Mouse (Mus musculus): ENCODE measurements around the gene Cdhr4. TPM values are rescaled to one million over a fixed set of nuclear protein-coding genes. Genes with fewer than 3 reads are reported as not detected.
A peak's percentile ranks its signal among the peaks of the same experiment; 100 is the strongest.

The Cdhr4 gene
- polyA plus RNA-seq, 1 experiment from 2014 or later = 1.2 TPM

DNA sequence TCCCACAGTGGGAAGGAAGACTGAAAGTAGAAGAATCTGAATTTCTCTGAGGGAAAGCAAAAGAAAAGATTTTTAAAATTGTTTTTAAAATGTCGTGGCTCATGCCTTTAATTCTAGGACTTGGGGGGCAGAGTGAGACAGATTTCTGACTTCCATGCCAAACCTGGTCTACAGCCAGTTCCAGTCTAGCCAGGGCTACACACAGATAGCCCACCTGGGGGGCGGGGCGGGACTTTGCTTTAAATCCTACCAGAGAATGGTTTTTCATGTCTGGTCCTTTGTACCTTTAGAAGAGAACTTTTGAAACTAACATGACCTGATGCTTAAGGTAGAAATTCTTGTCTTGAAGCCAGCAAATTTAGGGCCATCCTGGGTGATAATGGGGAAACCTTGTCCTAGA, 30.9 kb downstream of the Cdhr4 start:
- ATAC-seq (ENCODE audit: low read depth) = no peak
- WGBS (ENCODE audit: insufficient replicate concordance) = 77% methylated on average over 3 of the region's 3 CpGs

DNA sequence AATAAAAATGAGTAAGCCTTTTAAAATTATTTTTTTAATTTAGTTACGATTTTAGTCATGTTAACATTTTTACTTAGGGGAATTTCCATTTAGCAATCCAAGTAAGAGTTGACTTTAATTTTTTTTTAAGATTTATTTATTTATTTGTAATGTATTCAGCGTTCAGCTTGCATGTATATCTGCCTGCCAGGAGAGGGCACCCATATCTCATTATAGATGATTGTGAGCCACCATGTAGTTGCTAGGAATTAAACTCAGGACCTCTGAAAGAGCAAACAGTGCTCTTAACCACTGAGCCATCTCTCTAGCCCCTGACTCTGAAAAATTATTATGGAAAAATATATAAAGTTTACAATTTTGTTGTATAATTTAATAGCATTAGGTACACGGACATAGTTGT, 34.3 kb downstream of the Cdhr4 start:
- Histone ChIP-seq H3K4me1 (ENCODE audit: control insufficient read depth, low read depth, low read length) (peaks cover 3% of the 10 kb centered on the region; the same call in 1 of the 2 replicates), H3K9ac (ENCODE audit: low read depth, low read length) (no peak overlapping the region), H3K4me2 (ENCODE audit: low read depth, low read length) (no peak overlapping the region), H3K4me3 (ENCODE audit: low read depth, low read length) (no peak overlapping the region), H3K9me3 (replicated peaks; ENCODE audit: control insufficient read depth, low read length) (no peaks in the 10 kb centered on the region), H3K27ac (ENCODE audit: low read length) (no peak overlapping the region), H3K27me3 (ENCODE audit: control insufficient read depth, insufficient read depth, low read depth, low read length) (no peaks in the 10 kb centered on the region), H3K36me3 (ENCODE audit: control insufficient read depth, insufficient read depth) (peaks cover 41% of the 10 kb centered on the region)
- ATAC-seq (ENCODE audit: low read depth) = no peak
- 87% methylated on average over 3 of the region's 3 CpGs for WGBS (ENCODE audit: insufficient replicate concordance)

More for the DNA sequence above, 30.9 kb downstream of the Cdhr4 start:
- peaks cover 8% of the 10 kb centered on the region for H3K4me1 ChIP-seq (ENCODE audit: control insufficient read depth, low read depth, low read length)
- H3K27ac ChIP-seq (ENCODE audit: low read length) = no peak overlapping the region
- H3K9me3 ChIP-seq (replicated peaks; ENCODE audit: control insufficient read depth, low read length) = no peaks in the 10 kb centered on the region
- no peak overlapping the region for H3K4me2 ChIP-seq (ENCODE audit: low read depth, low read length)
- H3K4me3 ChIP-seq (ENCODE audit: low read depth, low read length) = no peak overlapping the region
- peaks cover 37% of the 10 kb centered on the region for H3K36me3 ChIP-seq (ENCODE audit: control insufficient read depth, insufficient read depth)
- no peaks in the 10 kb centered on the region for H3K27me3 ChIP-seq (ENCODE audit: control insufficient read depth, insufficient read depth, low read depth, low read length)
- no peak overlapping the region for H3K9ac ChIP-seq (ENCODE audit: low read depth, low read length)

DNA sequence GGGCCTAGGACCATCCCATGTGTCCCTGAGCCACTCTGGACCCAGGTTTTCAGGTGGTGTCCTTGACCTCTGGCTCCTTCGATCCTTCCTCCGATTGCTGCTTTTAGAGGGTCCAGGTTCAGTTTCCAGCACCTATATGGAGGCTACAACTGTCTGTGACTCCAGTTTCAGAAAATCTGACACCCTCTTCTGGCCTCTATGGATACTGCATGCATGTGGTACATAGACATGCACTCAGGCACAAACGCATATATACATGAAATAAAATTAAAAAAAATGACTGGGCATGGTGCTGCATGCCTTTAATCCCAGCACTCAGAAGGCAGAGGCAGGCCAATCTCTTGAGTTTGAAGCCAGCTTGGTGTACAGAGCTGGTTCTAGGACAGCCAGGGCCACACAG, 35.6 kb downstream of the Cdhr4 start:
- no peak for ATAC-seq (ENCODE audit: low read depth)
- Histone ChIP-seq H3K9ac (ENCODE audit: low read depth, low read length) (no peak overlapping the region), H3K9me3 (replicated peaks; ENCODE audit: control insufficient read depth, low read length) (no peaks in the 10 kb centered on the region), H3K4me1 (ENCODE audit: control insufficient read depth, low read depth, low read length) (no peaks in the 10 kb centered on the region), H3K36me3 (ENCODE audit: control insufficient read depth, insufficient read depth) (peaks cover 52% of the 10 kb centered on the region), H3K27ac (ENCODE audit: low read length) (no peak overlapping the region), H3K4me3 (ENCODE audit: low read depth, low read length) (no peak overlapping the region), H3K27me3 (ENCODE audit: control insufficient read depth, insufficient read depth, low read depth, low read length) (no peaks in the 10 kb centered on the region), H3K4me2 (ENCODE audit: low read depth, low read length) (no peak overlapping the region)
- 89% methylated on average over 3 of the region's 3 CpGs for WGBS (ENCODE audit: insufficient replicate concordance)

DNA sequence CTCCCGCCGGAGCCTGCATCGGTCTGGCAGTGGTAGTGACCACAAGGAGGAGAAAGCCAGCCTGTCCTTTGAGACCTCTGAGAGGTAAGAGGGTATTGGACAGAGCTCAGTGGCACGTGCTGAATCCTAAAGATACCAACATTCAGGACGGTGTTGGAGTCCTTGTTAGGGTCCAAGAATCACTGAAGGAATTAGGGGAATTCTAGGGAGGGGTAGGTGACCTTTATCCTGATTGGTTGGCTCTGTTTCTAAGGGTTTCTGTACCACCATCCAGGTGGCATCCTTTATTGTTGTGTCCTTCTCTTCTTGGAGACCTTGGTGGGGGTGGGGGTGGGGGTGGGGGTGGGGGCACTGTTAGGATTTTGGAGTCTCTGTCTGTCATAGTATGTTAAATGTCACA, 39.8 kb downstream of the Cdhr4 start:
- WGBS (ENCODE audit: insufficient replicate concordance) = 90% methylated on average over 5 of the region's 5 CpGs
- no peaks in the 10 kb centered on the region for H3K4me1 ChIP-seq (ENCODE audit: control insufficient read depth, low read depth, low read length)
- H3K4me2 ChIP-seq (ENCODE audit: low read depth, low read length) = no peak overlapping the region
- H3K9ac ChIP-seq (ENCODE audit: low read depth, low read length) = no peak overlapping the region
- H3K4me3 ChIP-seq (ENCODE audit: low read depth, low read length) = no peak overlapping the region
- no peak overlapping the region for H3K27ac ChIP-seq (ENCODE audit: low read length)
- H3K27me3 ChIP-seq (ENCODE audit: control insufficient read depth, insufficient read depth, low read depth, low read length) = no peaks in the 10 kb centered on the region
- ATAC-seq (ENCODE audit: low read depth) = no peak
- H3K36me3 ChIP-seq (ENCODE audit: control insufficient read depth, insufficient read depth) = peaks cover 50% of the 10 kb centered on the region
- H3K9me3 ChIP-seq (replicated peaks; ENCODE audit: control insufficient read depth, low read length) = no peaks in the 10 kb centered on the region

- no peak overlapping the region for H3K4me3 ChIP-seq (ENCODE audit: low read depth, low read length)
- no peak overlapping the region for H3K27ac ChIP-seq (ENCODE audit: low read length)
- no peaks in the 10 kb centered on the region for H3K4me1 ChIP-seq (ENCODE audit: control insufficient read depth, low read depth, low read length)
- no peak overlapping the region for H3K4me2 ChIP-seq (ENCODE audit: low read depth, low read length)
- H3K27me3 ChIP-seq (ENCODE audit: control insufficient read depth, insufficient read depth, low read depth, low read length) = no peaks in the 10 kb centered on the region
- no peaks in the 10 kb centered on the region for H3K9me3 ChIP-seq (replicated peaks; ENCODE audit: control insufficient read depth, low read length)
- ATAC-seq (ENCODE audit: low read depth) = no peak
- H3K36me3 ChIP-seq (ENCODE audit: control insufficient read depth, insufficient read depth) = peaks cover 52% of the 10 kb centered on the region
- H3K9ac ChIP-seq (ENCODE audit: low read depth, low read length) = no peak overlapping the region
- WGBS (ENCODE audit: insufficient replicate concordance) = 95% methylated on average over 2 of the region's 2 CpGs
Measured at GRCm38 (mm10) chr9:108035331-108036156, 43.2 kb downstream of the Cdhr4 start.

GRCm38 (mm10) chr9:108044751-108045492, 52.6 kb downstream of the Cdhr4 start:
- no peak for ATAC-seq (ENCODE audit: low read depth)
- no peak overlapping the region for H3K27ac ChIP-seq (ENCODE audit: low read length)
- H3K4me1 ChIP-seq (ENCODE audit: control insufficient read depth, low read depth, low read length) = peaks cover 31% of the 10 kb centered on the region
- no peak overlapping the region for H3K9ac ChIP-seq (ENCODE audit: low read depth, low read length)
- H3K4me2 ChIP-seq (ENCODE audit: low read depth, low read length) = no peak overlapping the region
- whole genome bisulfite sequencing (ENCODE audit: insufficient replicate concordance) = 89% methylated on average over 8 of the region's 8 CpGs
- H3K9me3 ChIP-seq (replicated peaks; ENCODE audit: control insufficient read depth, low read length) = no peaks in the 10 kb centered on the region
- H3K27me3 ChIP-seq (ENCODE audit: control insufficient read depth, insufficient read depth, low read depth, low read length) = no peaks in the 10 kb centered on the region
- H3K36me3 ChIP-seq (ENCODE audit: control insufficient read depth, insufficient read depth) = peaks cover 57% of the 10 kb centered on the region
- no peak overlapping the region for H3K4me3 ChIP-seq (ENCODE audit: low read depth, low read length)

DNA sequence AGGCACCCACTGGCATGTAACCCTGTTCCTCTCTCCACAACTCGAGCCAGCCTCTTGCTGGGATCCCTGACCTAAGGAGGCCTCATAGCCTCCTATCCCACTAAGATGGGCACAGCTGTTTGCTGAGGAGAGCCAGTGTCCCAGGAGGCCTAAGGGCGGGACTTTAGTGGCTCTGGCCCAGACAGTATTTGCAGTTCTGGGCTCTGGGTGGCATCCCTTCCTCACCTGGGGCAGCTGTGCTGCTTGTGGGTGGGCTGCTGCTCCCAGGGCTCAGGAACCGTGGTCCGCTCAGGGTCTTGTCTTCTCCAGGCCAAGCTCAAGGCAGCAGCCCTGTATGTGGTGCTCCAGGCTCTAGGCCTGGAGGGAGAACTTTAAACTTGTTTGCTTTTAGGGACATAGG, 54.3 kb downstream of the Cdhr4 start:
- no peak overlapping the region for H3K27ac ChIP-seq (ENCODE audit: low read length)
- peaks cover 55% of the 10 kb centered on the region for H3K36me3 ChIP-seq (ENCODE audit: control insufficient read depth, insufficient read depth)
- H3K9me3 ChIP-seq (replicated peaks; ENCODE audit: control insufficient read depth, low read length) = no peaks in the 10 kb centered on the region
- WGBS (ENCODE audit: insufficient replicate concordance) = 75% methylated on average over 4 of the region's 4 CpGs
- no peak overlapping the region for H3K4me2 ChIP-seq (ENCODE audit: low read depth, low read length)
- no peak overlapping the region for H3K4me3 ChIP-seq (ENCODE audit: low read depth, low read length)
- no peak for ATAC-seq (ENCODE audit: low read depth)
- H3K27me3 ChIP-seq (ENCODE audit: control insufficient read depth, insufficient read depth, low read depth, low read length) = no peaks in the 10 kb centered on the region
- H3K9ac ChIP-seq (ENCODE audit: low read depth, low read length) = no peak overlapping the region
- peaks cover 39% of the 10 kb centered on the region for H3K4me1 ChIP-seq (ENCODE audit: control insufficient read depth, low read depth, low read length)

DNA sequence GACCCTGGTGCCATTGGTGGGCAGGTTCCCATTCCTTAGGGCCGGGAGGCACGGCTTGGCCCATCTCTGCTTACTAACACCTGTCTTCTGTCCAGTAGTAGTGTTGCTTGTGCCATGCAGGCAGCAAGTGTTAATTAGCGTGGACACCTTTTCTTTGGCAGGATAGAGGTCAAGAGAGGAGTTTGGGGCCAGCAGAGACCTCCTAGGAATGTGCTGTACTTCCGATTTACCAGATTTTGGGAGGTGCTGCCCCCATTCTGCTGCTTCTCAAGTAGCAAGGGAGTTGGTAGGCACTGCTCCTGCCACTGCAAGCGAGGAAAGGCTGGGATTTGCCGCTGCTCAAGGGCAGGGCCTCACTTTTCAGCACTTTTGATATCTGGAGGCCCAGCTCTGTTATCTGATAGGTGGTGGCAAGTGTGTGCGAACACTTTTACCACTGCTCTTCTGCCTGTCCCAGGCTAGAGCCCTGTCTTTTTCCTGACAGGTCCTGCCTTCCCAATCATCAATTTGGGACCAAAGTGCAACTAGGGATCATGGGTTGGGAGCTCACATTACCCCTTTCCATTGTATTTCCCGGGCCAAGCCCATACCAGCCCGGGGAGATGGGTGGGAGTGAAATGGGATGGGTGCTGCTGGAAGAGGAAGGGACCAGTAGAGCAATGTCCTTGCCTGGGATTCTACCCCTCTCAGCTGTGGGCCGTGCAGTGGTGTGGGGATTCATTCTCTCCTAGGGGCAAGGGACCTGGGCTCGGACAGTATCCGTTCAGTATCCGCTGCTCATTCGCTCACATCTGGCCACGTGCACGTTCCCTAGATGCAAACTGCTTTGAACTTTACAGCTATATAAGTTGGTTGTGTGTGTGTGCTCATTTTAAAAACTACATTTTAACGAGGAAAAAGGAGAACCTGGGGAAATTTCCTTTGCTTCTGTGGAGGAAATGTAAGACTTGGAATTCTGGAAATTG, 55.6 kb downstream of the Cdhr4 start:
- ATAC-seq (ENCODE audit: low read depth) = no peak
- Histone ChIP-seq H3K27me3 (ENCODE audit: control insufficient read depth, insufficient read depth, low read depth, low read length) (no peaks in the 10 kb centered on the region), H3K4me2 (ENCODE audit: low read depth, low read length) (peak overlapping the region; percentile 97), H3K4me3 (ENCODE audit: low read depth, low read length) (peak overlapping the region; percentile 77), H3K4me1 (ENCODE audit: control insufficient read depth, low read depth, low read length) (peaks cover 42% of the 10 kb centered on the region), H3K9me3 (replicated peaks; ENCODE audit: control insufficient read depth, low read length) (no peaks in the 10 kb centered on the region), H3K9ac (ENCODE audit: low read depth, low read length) (peak overlapping the region; percentile 64), H3K27ac (ENCODE audit: low read length) (peak overlapping the region; percentile 89), H3K36me3 (ENCODE audit: control insufficient read depth, insufficient read depth) (peaks cover 49% of the 10 kb centered on the region)
- WGBS (ENCODE audit: insufficient replicate concordance) = 31% methylated on average over 17 of the region's 17 CpGs

All from liver, embryonic 16.5 days (tissue).